Mouse (Mus musculus) layer of hippocampus, adult 18-20 months (tissue): ENCODE data around the gene Myo15b. TPM values are rescaled to one million over a fixed set of nuclear protein-coding genes. Genes with fewer than 3 reads are reported as not detected.
A peak's percentile ranks its signal among the peaks of the same experiment; 100 is the strongest.

Experiments
- DNase-seq, 2 experiments: peaks; one replicate each; pipeline ENCODE4 v3.0.0; 2022; ENCODE audit warnings: low spot score in 2 of 2
- total RNA-seq, 2 experiments: library from RNA; stranded (reverse); gene quantifications; 2 replicates each; pipeline ENCODE4 v1.2.3; 2021

Gene Myo15b
- total RNA-seq, 2 experiments from 2014 or later: 0.15 to 0.57 TPM

DNA sequence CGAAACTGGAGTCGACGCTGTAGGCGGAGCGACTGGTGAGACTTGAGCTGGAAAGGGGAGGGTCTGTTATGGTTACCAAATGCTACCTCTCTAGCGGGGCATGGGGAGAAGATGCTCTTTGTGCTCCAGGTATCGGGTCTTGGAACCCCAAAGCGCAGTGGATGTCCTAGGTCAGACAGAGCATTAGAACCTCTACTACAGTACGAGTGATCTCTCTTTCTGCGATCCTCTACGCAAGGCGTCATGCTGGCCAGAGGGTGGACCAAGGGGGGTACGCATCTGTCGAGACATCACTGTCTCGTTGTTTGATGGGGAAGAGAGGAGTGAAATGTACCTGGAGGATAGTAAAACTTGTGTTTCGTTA is 75.5 kb downstream of the Myo15b start:
- DNase-seq: no peak

DNA sequence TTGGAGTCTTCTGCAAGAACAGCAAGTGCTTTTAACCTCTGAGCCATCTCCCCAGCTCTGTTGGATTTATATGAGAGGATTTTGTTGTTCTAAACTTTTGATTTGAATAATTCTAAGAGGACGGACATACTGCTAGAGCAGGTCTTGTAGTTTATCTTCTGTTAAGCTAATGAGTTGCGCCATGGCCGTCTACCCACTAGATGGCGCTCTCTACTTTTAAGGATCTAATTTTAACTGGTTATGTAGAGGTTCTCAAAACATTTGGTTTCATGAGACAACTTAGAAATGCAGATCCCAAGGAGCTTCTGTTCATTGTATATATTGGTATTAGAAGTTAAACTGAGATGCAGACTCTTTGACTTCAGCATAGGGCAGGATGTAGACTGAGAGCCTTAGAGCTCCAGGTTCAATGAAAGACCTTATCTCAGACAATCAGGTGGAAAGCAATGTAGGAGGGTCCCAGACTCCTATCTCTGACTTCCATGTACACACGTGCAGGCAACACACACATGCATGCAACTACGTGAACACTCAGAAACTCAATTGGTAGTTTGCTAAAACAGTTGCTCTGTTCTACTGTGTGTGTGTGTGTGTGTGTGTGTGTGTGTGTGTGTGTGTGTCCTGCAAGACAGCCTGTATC is 81.6 kb downstream of the Myo15b start:
- DNase-seq: peak in 1 of 2 experiments; percentile 89

DNA sequence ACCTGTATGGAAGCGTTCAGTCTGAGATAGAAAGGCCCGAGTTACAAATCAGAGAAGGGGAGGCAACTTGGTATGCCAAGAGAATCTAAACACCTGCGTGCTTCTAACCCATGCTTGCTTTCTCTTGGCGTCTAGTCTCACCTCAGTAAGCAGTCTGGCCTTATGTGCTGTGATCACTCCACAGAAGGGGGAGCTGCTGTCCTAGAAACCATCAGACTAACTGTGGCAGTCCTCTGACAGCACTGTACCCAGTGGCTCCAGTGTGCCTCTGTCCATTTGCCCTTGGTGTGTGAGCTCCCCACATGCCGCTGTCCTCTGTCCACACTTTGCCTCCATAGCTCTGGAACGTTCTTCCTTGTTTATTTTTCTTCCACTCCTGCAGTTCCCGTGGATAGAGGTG is 83.8 kb downstream of the Myo15b start:
- no peak for DNase-seq

Other genes with a start within 250 kb of the Myo15b start
- gene Mif4gd, start 245.4 kb upstream of the Myo15b start, total RNA-seq: 10 to 100 TPM; 18.9 to 19.4 TPM
- gene Slc25a19, start 230.1 kb upstream of the Myo15b start, total RNA-seq: 10 to 100 TPM; 59.2 to 61.9 TPM
- gene Grb2, start 149.8 kb upstream of the Myo15b start, total RNA-seq: 100 to 1,000 TPM; 184 to 203 TPM
- gene Tmem94, start 93.0 kb upstream of the Myo15b start, total RNA-seq: 10 to 100 TPM; 50.9 to 56.1 TPM
- 10 to 100 TPM; 19.4 to 19.9 TPM for gene Caskin2, start 44.8 kb upstream of the Myo15b start, total RNA-seq
- 10 to 100 TPM; 11.1 to 11.4 TPM for gene Tsen54, start 43.7 kb upstream of the Myo15b start, total RNA-seq
- gene Llgl2, start 34.4 kb upstream of the Myo15b start, total RNA-seq: 1 to 10 TPM; 2.5 to 3.0 TPM
- gene Smim5, start 41.6 kb downstream of the Myo15b start, total RNA-seq: under 1 TPM; 0.46 to 0.74 TPM
- gene Smim6, start 53.6 kb downstream of the Myo15b start, total RNA-seq: not detected
- 10 to 100 TPM; 51.3 to 56.7 TPM for gene Sap30bp, start 74.9 kb downstream of the Myo15b start, total RNA-seq
- 10 to 100 TPM; 28.6 to 29.4 TPM for gene Recql5, start 75.1 kb downstream of the Myo15b start, total RNA-seq
- gene Itgb4, start 116.3 kb downstream of the Myo15b start, total RNA-seq: 1 to 10 TPM; 7.9 to 8.7 TPM
- 10 to 100 TPM; 11.7 to 14.1 TPM for gene Galk1, start 154.3 kb downstream of the Myo15b start, total RNA-seq
- gene H3f3b, start 169.6 kb downstream of the Myo15b start, total RNA-seq: 100 to 1,000 TPM; 267 to 281 TPM
- 10 to 100 TPM; 20.6 to 23.1 TPM for gene Unk, start 171.9 kb downstream of the Myo15b start, total RNA-seq
- 1 to 10 TPM; 1.6 to 3.0 TPM for gene Unc13d, start 219.6 kb downstream of the Myo15b start, total RNA-seq
- 100 to 1,000 TPM; 450 to 480 TPM for gene Wbp2, start 228.6 kb downstream of the Myo15b start, total RNA-seq